Mouse (Mus musculus): Measurements from ENCODE around the gene Dennd1b.

DNA sequence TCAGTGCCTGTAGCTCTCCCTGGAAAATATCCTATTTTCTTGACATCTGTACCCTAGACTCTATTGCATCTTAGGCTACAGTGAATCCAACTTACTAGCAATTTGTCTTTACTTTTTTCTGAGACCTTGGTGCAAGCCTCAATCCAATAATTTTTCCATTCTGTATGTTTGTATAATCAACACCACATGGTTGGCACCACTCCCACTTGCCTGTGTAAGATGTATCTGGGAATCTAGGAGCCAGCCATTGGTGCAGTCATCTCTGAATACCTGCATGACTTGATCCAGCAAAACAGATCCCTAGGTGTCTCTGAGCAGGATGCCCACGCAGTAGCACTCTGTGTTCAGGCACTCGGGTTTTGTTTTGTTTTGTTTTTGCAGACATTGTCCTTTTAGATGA is 145.0 kb downstream of the Dennd1b start:
- TF ChIP-seq MAFK (IDR thresholded peaks at IDR 0.05; ENCODE audit: insufficient read depth, low read depth, low read length) (no peak), HCFC1 (IDR thresholded peaks at IDR 0.05; ENCODE audit: borderline replicate concordance, insufficient read depth, low read length) (no peak), CHD2 (IDR thresholded peaks at IDR 0.05; ENCODE audit: low read depth, low read length) (no peak), ZNF384 (IDR thresholded peaks at IDR 0.05; ENCODE audit: low read depth, low read length) (no peak)

Data from ES-E14 (cell line).